Mouse (Mus musculus) liver, embryonic 14.5 days (tissue): Measurements from ENCODE around the gene Asb18. TPM values are rescaled to one million over a fixed set of nuclear protein-coding genes. Genes with fewer than 3 reads are reported as not detected.

ENCODE experiments used
- ATAC-seq: fragments of 200-750 bp; cut with Nextera tagmentation; 2 replicates; pipeline ENCODE4 v1.8.0; 2017; ENCODE audit warnings: moderate number of reproducible peaks, mild to moderate bottlenecking, moderate library complexity; ENCODE audit not compliant: insufficient read depth
- DNase-seq, 3 experiments: peaks; one replicate each; pipeline ENCODE4 v3.0.0-alpha.2; 2012 to 2013; ENCODE audit warnings: low read depth in 3 of 3, low spot score in 3 of 3
- H3K27ac ChIP-seq: fragments of 300-500 bp; sonication (generic); 2 replicates; pipeline ENCODE4 v1.5.1; 2014; ENCODE audit warnings: moderate library complexity, mild to moderate bottlenecking, control low read depth, inconsistent platforms
- H3K27me3 ChIP-seq: fragments of 300-500 bp; sonication (generic); 2 replicates; pipeline ENCODE4 v1.6.1; 2014; ENCODE audit warnings: mild to moderate bottlenecking, low read length, moderate library complexity; ENCODE audit not compliant: control insufficient read depth, insufficient read depth
- H3K36me3 ChIP-seq: fragments of 300-500 bp; sonication (generic); replicated peaks from 2 replicates; pipeline ENCODE4 v1.6.1; 2014; ENCODE audit warnings: low read depth; ENCODE audit not compliant: control insufficient read depth, insufficient read depth
- H3K4me1 ChIP-seq, 2 experiments: fragments of 200-500 bp in 1 of 2; fragments of 300-500 bp in 1 of 2; sonication (generic) in 1 of 2; replicated peaks; 2 replicates each; pipeline ENCODE4 v1.6.1; 2012 to 2014; ENCODE audit warnings: antibody characterized with exemption in 1 of 2, inconsistent platforms in 1 of 2, low read length in 1 of 2; ENCODE audit not compliant: control insufficient read depth in 2 of 2, insufficient read depth in 2 of 2
- H3K4me2 ChIP-seq: fragments of 300-500 bp; sonication (generic); 2 replicates; pipeline ENCODE4 v1.6.1; 2014; ENCODE audit warnings: low read depth, mild to moderate bottlenecking, control low read depth, moderate library complexity
- H3K4me3 ChIP-seq, 2 experiments: fragments of 200-500 bp in 1 of 2; fragments of 300-500 bp in 1 of 2; sonication (generic) in 1 of 2; 2 replicates each; pipeline ENCODE4 v1.5.1; 2012 to 2014; ENCODE audit warnings: low read depth in 2 of 2, low read length in 2 of 2, mild to moderate bottlenecking in 2 of 2, control low read depth in 1 of 2, inconsistent platforms in 1 of 2, moderate library complexity in 1 of 2; ENCODE audit not compliant: insufficient read depth in 1 of 2
- H3K9ac ChIP-seq: fragments of 300-500 bp; sonication (generic); replicated peaks from 2 replicates; pipeline ENCODE4 v1.6.1; 2014; ENCODE audit warnings: mild to moderate bottlenecking, control low read depth, moderate library complexity
- H3K9me3 ChIP-seq: fragments of 300-500 bp; sonication (generic); 2 replicates; pipeline ENCODE4 v1.6.1; 2016; ENCODE audit warnings: low read length, mixed read lengths; ENCODE audit not compliant: control insufficient read depth
- CTCF ChIP-seq: IDR thresholded peaks from 2 replicates; pipeline ENCODE4 v1.5.1; 2016; ENCODE audit warnings: antibody characterized with exemption, low read depth, control low read depth
- EP300 ChIP-seq: IDR thresholded peaks from 2 replicates; pipeline ENCODE4 v1.6.1; 2016; ENCODE audit warnings: antibody characterized with exemption, low read depth
- WGBS: fragments of 180-500 bp; shearing (Covaris S2); extraction: QIAGEN DNeasy Blood & Tissue Kit; methylation state at CpG from one replicate; pipeline ENCODE4 v1.1.7; 2014; ENCODE audit not compliant: insufficient replicate concordance; 5-methylcytosine and 5-hydroxymethylcytosine counted together
- polyA plus RNA-seq, 2 experiments: library from polyadenylated mRNA; depleted of rRNA in 1 of 2; stranded (reverse) in 1 of 2; unstranded in 1 of 2; fragments of >200 nt; fragmentation: Nextera tagmentation in 1 of 2; extraction: Ambion mirVana in 1 of 2; gene quantifications; 2 replicates each; pipeline versions ENCODE4 v1.2.1 to v1.2.3; 2012 to 2014

Asb18 gene
- polyA plus RNA-seq, 2 experiments, result not detected

DNA sequence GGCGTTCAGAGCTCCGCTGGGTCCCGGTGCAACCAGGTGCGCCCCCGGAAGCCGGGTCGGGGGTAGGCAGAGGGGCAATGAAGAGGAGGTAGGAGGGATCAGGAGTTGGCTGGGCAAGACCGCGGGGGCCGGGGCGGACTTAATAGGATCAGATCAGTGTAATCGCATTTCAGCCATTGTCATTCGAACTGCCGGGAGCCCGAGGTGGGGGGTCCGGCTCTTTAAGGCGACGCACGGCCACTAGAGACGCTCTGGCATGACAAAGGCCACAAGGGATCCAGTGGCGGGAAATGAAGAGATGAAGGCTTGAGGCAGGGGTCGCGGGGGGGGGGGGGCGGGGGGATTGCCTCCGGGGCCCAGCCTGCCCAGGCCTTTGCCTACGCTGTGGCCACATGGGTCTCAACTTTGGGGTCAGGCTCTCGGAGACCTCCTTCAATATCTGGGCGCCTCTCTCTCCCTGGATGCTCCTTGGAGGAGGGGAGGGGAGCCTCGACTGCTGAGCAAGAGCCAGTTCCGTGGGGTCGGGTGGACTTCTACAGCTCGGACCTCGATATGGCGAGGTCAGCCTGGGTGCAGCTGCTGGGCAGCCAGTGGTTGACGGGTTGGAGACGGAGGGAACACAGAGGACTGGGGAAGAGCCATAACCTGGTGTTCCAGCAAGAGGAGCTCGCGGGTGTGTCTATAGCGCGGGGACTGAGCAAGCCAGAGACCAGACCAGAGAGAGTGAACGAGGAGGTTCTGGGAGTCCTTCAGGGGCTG, 91.4 kb downstream of the Asb18 start:
- TF ChIP-seq EP300, result no peak
- TF ChIP-seq CTCF, result no peak
- H3K4me1 ChIP-seq, result no peaks in the 10 kb centered on the region
- no peak for DNase-seq
- no peak overlapping the region for H3K9ac ChIP-seq
- no peaks in the 10 kb centered on the region for H3K9me3 ChIP-seq
- H3K27me3 ChIP-seq, result peaks cover 58% of the 10 kb centered on the region
- 2% methylated on average over 37 of the region's 41 CpGs for WGBS
- H3K4me2 ChIP-seq, result no peak overlapping the region
- H3K36me3 ChIP-seq, result no peaks in the 10 kb centered on the region
- ATAC-seq, result no peak
- H3K27ac ChIP-seq, result no peak overlapping the region
- H3K4me3 ChIP-seq, result no peak overlapping the region

DNA sequence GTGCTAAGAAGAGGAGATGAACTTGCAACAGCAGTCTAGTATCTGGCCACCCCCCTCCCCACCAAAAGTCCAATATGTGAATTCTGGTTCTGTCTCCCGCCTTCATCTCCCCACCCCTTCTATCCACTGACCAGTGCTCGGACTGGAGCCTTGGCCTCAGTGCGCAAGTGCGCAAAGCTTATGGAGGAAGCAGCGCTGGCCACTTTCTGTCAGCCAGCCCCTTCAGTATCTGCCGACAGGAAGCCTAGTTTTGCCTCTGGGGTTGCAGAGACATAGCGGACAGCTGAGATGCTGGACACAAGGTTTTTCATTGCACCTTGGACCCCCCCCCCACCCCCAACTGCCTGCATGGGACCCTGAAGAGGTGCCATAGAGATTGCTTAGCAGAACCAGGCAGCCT, 92.2 kb downstream of the Asb18 start:
- no peak overlapping the region for H3K4me2 ChIP-seq
- DNase-seq, result no peak
- H3K4me1 ChIP-seq, result no peaks in the 10 kb centered on the region
- TF ChIP-seq CTCF (no peak), EP300 (no peak)
- no peak overlapping the region for H3K9ac ChIP-seq
- 2% methylated on average over 7 of the region's 7 CpGs for WGBS
- no peak overlapping the region for H3K27ac ChIP-seq
- no peaks in the 10 kb centered on the region for H3K9me3 ChIP-seq
- ATAC-seq, result no peak
- no peaks in the 10 kb centered on the region for H3K36me3 ChIP-seq
- H3K27me3 ChIP-seq, result peaks cover 50% of the 10 kb centered on the region
- no peak overlapping the region for H3K4me3 ChIP-seq

DNA sequence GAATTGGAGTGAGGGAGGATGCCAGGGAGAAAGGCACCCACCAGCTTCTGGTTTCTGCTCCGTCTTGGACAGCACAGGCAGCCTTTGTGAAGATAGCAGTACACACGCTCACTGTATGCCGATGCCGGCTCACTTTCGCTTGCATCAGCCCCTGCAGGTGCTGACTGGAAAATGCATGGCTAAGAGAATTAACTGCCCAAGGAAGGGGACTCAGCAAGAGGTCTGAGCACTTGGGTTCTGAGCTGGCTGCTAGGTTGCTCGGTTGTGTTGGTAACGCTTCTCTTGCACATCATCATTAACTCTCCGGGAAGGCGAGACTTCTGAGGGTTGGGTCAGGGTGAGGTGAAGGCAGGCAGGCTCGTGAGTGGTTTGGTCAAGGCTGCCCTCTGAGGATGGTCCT, 92.7 kb downstream of the Asb18 start:
- TF ChIP-seq CTCF, result no peak
- no peak for TF ChIP-seq EP300
- H3K4me2 ChIP-seq, result no peak overlapping the region
- WGBS, result 2% methylated on average over 10 of the region's 10 CpGs
- H3K9me3 ChIP-seq, result no peaks in the 10 kb centered on the region
- H3K4me3 ChIP-seq, result no peak overlapping the region; a peak in 1 of 4 replicates
- ATAC-seq (no peak), DNase-seq (no peak)
- H3K27ac ChIP-seq, result no peak overlapping the region
- no peaks in the 10 kb centered on the region for H3K36me3 ChIP-seq
- no peak overlapping the region for H3K9ac ChIP-seq
- H3K4me1 ChIP-seq, result no peaks in the 10 kb centered on the region
- peaks cover 45% of the 10 kb centered on the region for H3K27me3 ChIP-seq

DNA sequence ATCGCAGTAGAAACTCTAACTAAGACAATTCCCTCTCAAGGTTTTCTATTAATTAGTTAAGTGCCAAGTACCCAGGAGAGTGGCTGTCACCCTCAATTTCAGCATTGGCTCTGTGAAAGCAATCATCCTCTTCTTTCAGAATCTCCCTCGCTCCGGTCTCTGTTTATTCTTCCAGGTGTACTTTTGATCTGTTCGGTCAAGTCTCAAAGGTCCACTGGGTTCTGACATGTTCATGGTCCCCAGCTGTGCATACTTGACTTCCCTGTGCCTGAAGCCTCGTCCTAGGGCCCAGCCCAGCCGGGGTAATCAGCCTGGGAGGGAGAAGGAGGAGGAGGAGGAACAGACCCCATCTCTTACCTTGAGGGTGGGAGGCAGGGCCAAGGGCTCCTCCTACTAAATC, 95.3 kb downstream of the Asb18 start:
- H3K4me1 ChIP-seq, result no peaks in the 10 kb centered on the region
- TF ChIP-seq EP300 (no peak), CTCF (no peak)
- H3K27me3 ChIP-seq, result peaks cover 27% of the 10 kb centered on the region
- H3K4me3 ChIP-seq, result no peak overlapping the region
- H3K9me3 ChIP-seq, result no peaks in the 10 kb centered on the region
- 55% methylated on average over 6 of the region's 6 CpGs for WGBS
- DNase-seq (no peak), ATAC-seq (no peak)
- no peak overlapping the region for H3K9ac ChIP-seq
- no peak overlapping the region for H3K27ac ChIP-seq
- no peaks in the 10 kb centered on the region for H3K36me3 ChIP-seq
- H3K4me2 ChIP-seq, result no peak overlapping the region

DNA sequence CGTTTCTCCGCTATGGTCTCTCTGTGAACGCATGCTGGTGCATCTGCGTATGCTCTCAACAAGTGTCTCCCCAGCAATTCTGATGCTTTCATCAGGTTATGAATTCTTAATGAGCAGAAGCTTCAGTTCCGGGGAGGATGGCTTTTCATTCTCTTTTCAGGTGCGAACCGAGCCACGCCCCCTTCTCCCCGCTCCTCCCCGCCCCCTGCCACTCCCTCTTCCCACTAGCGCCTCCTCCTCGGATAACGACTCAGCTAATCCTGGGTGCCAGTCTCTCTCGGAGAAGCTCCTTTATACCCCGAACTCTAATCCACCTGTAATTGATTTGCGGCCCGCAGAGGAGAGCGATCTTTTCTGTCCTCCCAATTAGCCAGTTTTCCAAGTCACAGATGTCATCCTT, 96.4 kb downstream of the Asb18 start:
- Histone ChIP-seq H3K27me3 (peaks cover 16% of the 10 kb centered on the region), H3K4me1 (no peaks in the 10 kb centered on the region), H3K4me3 (no peak overlapping the region), H3K27ac (no peak overlapping the region), H3K9ac (no peak overlapping the region), H3K4me2 (no peak overlapping the region), H3K36me3 (no peaks in the 10 kb centered on the region), H3K9me3 (no peaks in the 10 kb centered on the region)
- DNase-seq, result no peak
- TF ChIP-seq CTCF, result no peak
- no peak for TF ChIP-seq EP300
- 30% methylated on average over 18 of the region's 18 CpGs for WGBS
- no peak for ATAC-seq
